Mouse (Mus musculus): ENCODE measurements around the gene Stra6.

- TF ChIP-seq CTCF (IDR thresholded peaks at IDR 0.05; ENCODE audit: insufficient read depth, low read length) (no peak), POLR2A (IDR thresholded peaks at IDR 0.05; ENCODE audit: borderline replicate concordance, extremely low read depth, low read depth, low read length) (no peak)
Measured at GRCm38 (mm10) chr9:58027426-58028180, 36.0 kb upstream of the Stra6 start.
